ENCODE assay signal across 15 mouse cellular contexts in the genomic region with DNA sequence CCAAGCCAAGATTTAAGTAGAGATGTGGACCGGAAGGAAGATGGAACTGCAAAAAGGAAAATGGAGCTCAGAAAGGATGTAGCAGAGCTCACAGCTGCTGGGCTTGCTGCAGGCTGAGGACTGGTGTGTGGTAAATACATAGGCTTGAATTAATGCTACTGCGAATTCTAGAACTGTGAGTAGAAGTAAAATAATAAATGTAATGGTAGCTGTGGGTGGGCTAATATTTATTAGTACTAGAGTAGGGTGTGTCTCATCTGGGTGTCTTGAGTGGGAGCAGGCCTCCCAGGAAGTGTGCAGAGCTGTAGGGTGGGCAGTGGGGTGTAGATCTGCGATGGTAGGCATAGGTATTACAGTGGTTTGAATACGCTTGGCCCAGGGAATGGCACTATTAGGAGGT. TPM values are rescaled to one million over a fixed set of nuclear protein-coding genes. Genes with fewer than 3 reads are reported as not detected.
"Had no signal": no experiment of that assay in that cellular context is flagged by ENCODE, and none has a peak within 500 bp of the region (broad histone marks: within the 10 kb centered on the region; RNA-seq: fewer than 3 reads in every experiment).

No protein-coding gene starts in this region.

- DNase-seq: kidney, adult 8-10 months; kidney, postnatal 36 days; layer of hippocampus, adult 9-11 months; layer of hippocampus, postnatal 36 days; lung, embryonic 14.5 days; lung, postnatal 14 days; right cerebral cortex, postnatal 14 days; thymus, adult 2 months; thymus, postnatal 36 days had no signal

- ATAC-seq: liver, embryonic 12.5 days; midbrain, embryonic 13.5 days had no signal

RNA-seq across cellular contexts. Expression of gene Them5, which starts 7.5 kb away (rescaled TPM):
- total RNA-seq: layer of hippocampus, adult 18-20 months; layer of hippocampus, postnatal 36 days; left cerebral cortex, adult 8-10 months; left cerebral cortex, postnatal 25 days; monocyte, adult 5-6 weeks had no signal

RNA-seq across cellular contexts. Expression of gene C2cd4d, which starts 27.8 kb away (rescaled TPM):
- total RNA-seq: layer of hippocampus, postnatal 36 days; monocyte, adult 5-6 weeks had no signal
